Mouse (Mus musculus): ENCODE measurements around the gene Pip5k1c. TPM values are rescaled to one million over a fixed set of nuclear protein-coding genes. Genes with fewer than 3 reads are reported as not detected.

Gene Pip5k1c
- polyA plus RNA-seq, 1 experiment from 2014 or later = 62.9 TPM

- Histone ChIP-seq H3K9ac (replicated peaks; ENCODE audit: low read length) (no peak overlapping the region), H3K27me3 (ENCODE audit: insufficient read depth, low read length) (peaks cover 18% of the 10 kb centered on the region), H3K4me2 (replicated peaks; ENCODE audit: low read depth, low read length) (0 out of 2 replicates have a peak overlapping the region, but pooled peaks have one; percentile 5), H3K27ac (ENCODE audit: low read length) (no peak overlapping the region), H3K4me3 (ENCODE audit: low read length) (peak overlapping the region; percentile 6; the same call in 1 of the 2 replicates), H3K36me3 (ENCODE audit: insufficient read depth, low read length) (0 out of 2 replicates have a peak, but pooled peaks cover 7% of the 10 kb centered on the region), H3K9me3 (ENCODE audit: low read length) (no peaks in the 10 kb centered on the region), H3K4me1 (ENCODE audit: insufficient read depth, low read length) (peaks cover 13% of the 10 kb centered on the region; the same call in 1 of the 2 replicates)
- no peak for ATAC-seq (ENCODE audit: low FRiP score, low TSS enrichment)
- 32% methylated on average over 10 of the region's 10 CpGs for WGBS
Measured at GRCm38 (mm10) chr10:81279496-81279895, 13.3 kb upstream of the Pip5k1c start.

- Histone ChIP-seq H3K27me3 (ENCODE audit: insufficient read depth, low read length) (peaks cover 27% of the 10 kb centered on the region), H3K4me1 (ENCODE audit: insufficient read depth, low read length) (peaks cover 37% of the 10 kb centered on the region), H3K9me3 (ENCODE audit: low read length) (no peaks in the 10 kb centered on the region), H3K9ac (replicated peaks; ENCODE audit: low read length) (no peak overlapping the region), H3K27ac (ENCODE audit: low read length) (peak overlapping the region; percentile 71), H3K4me3 (ENCODE audit: low read length) (peak overlapping the region; percentile 61), H3K4me2 (replicated peaks; ENCODE audit: low read depth, low read length) (peak overlapping the region; percentile 81), H3K36me3 (ENCODE audit: insufficient read depth, low read length) (no peaks in the 10 kb centered on the region)
- WGBS = 48% methylated on average over 6 of the region's 6 CpGs
- no peak; the same call in 1 of the 2 replicates for ATAC-seq (ENCODE audit: low FRiP score, low TSS enrichment)
Measured at GRCm38 (mm10) chr10:81284189-81284588, 8.6 kb upstream of the Pip5k1c start.

GRCm38 (mm10) chr10:81284719-81285118, 8.0 kb upstream of the Pip5k1c start:
- H3K27me3 ChIP-seq (ENCODE audit: insufficient read depth, low read length) = peaks cover 28% of the 10 kb centered on the region
- peak; percentile 33; the same call in 1 of the 2 replicates for ATAC-seq (ENCODE audit: low FRiP score, low TSS enrichment)
- peak overlapping the region; percentile 71 for H3K27ac ChIP-seq (ENCODE audit: low read length)
- peak overlapping the region; percentile 74 for H3K9ac ChIP-seq (replicated peaks; ENCODE audit: low read length)
- H3K4me1 ChIP-seq (ENCODE audit: insufficient read depth, low read length) = peaks cover 32% of the 10 kb centered on the region
- peak overlapping the region; percentile 61 for H3K4me3 ChIP-seq (ENCODE audit: low read length)
- peak overlapping the region; percentile 81 for H3K4me2 ChIP-seq (replicated peaks; ENCODE audit: low read depth, low read length)
- 7% methylated on average over 17 of the region's 17 CpGs for WGBS
- H3K9me3 ChIP-seq (ENCODE audit: low read length) = no peaks in the 10 kb centered on the region
- H3K36me3 ChIP-seq (ENCODE audit: insufficient read depth, low read length) = no peaks in the 10 kb centered on the region

GRCm38 (mm10) chr10:81285694-81286450, 6.9 kb upstream of the Pip5k1c start:
- H3K9ac ChIP-seq (replicated peaks; ENCODE audit: low read length) = peak overlapping the region; percentile 74
- ATAC-seq (ENCODE audit: low FRiP score, low TSS enrichment) = peak; percentile 64
- H3K9me3 ChIP-seq (ENCODE audit: low read length) = no peaks in the 10 kb centered on the region
- peaks cover 37% of the 10 kb centered on the region for H3K27me3 ChIP-seq (ENCODE audit: insufficient read depth, low read length)
- H3K36me3 ChIP-seq (ENCODE audit: insufficient read depth, low read length) = no peaks in the 10 kb centered on the region
- H3K4me1 ChIP-seq (ENCODE audit: insufficient read depth, low read length) = peaks cover 34% of the 10 kb centered on the region
- H3K4me2 ChIP-seq (replicated peaks; ENCODE audit: low read depth, low read length) = peak overlapping the region; percentile 81
- WGBS = 3% methylated on average over 54 of the region's 54 CpGs
- peak overlapping the region; percentile 40; the same call in 1 of the 2 replicates for H3K27ac ChIP-seq (ENCODE audit: low read length)
- H3K4me3 ChIP-seq (ENCODE audit: low read length) = peak overlapping the region; percentile 61

GRCm38 (mm10) chr10:81286586-81286985, 6.2 kb upstream of the Pip5k1c start:
- peaks cover 34% of the 10 kb centered on the region for H3K4me1 ChIP-seq (ENCODE audit: insufficient read depth, low read length)

GRCm38 (mm10) chr10:81287513-81288157, 5.1 kb upstream of the Pip5k1c start:
- WGBS = 56% methylated on average over 8 of the region's 8 CpGs
- Histone ChIP-seq H3K4me3 (ENCODE audit: low read length) (no peak overlapping the region), H3K4me2 (replicated peaks; ENCODE audit: low read depth, low read length) (no peak overlapping the region; the same call in 1 of the 2 replicates), H3K36me3 (ENCODE audit: insufficient read depth, low read length) (no peaks in the 10 kb centered on the region), H3K4me1 (ENCODE audit: insufficient read depth, low read length) (peaks cover 37% of the 10 kb centered on the region), H3K9ac (replicated peaks; ENCODE audit: low read length) (no peak overlapping the region), H3K9me3 (ENCODE audit: low read length) (no peaks in the 10 kb centered on the region), H3K27ac (ENCODE audit: low read length) (no peak overlapping the region), H3K27me3 (ENCODE audit: insufficient read depth, low read length) (peaks cover 45% of the 10 kb centered on the region)
- no peak for ATAC-seq (ENCODE audit: low FRiP score, low TSS enrichment)

More at GRCm38 (mm10) chr10:81286586-81286985, 6.2 kb upstream of the Pip5k1c start:
- Histone ChIP-seq H3K9me3 (ENCODE audit: low read length) (no peaks in the 10 kb centered on the region), H3K4me3 (ENCODE audit: low read length) (no peak overlapping the region), H3K9ac (replicated peaks; ENCODE audit: low read length) (no peak overlapping the region; the same call in 1 of the 2 replicates), H3K27me3 (ENCODE audit: insufficient read depth, low read length) (peaks cover 44% of the 10 kb centered on the region), H3K36me3 (ENCODE audit: insufficient read depth, low read length) (no peaks in the 10 kb centered on the region), H3K4me2 (replicated peaks; ENCODE audit: low read depth, low read length) (peak overlapping the region; percentile 81), H3K27ac (ENCODE audit: low read length) (peak overlapping the region; percentile 8; the same call in 1 of the 2 replicates)
- whole genome bisulfite sequencing = 34% methylated on average over 6 of the region's 6 CpGs
- ATAC-seq (ENCODE audit: low FRiP score, low TSS enrichment) = no peak

GRCm38 (mm10) chr10:81288601-81289000, 4.2 kb upstream of the Pip5k1c start:
- Histone ChIP-seq H3K9ac (replicated peaks; ENCODE audit: low read length) (no peak overlapping the region), H3K4me3 (ENCODE audit: low read length) (no peak overlapping the region), H3K27ac (ENCODE audit: low read length) (no peak overlapping the region), H3K4me1 (ENCODE audit: insufficient read depth, low read length) (peaks cover 37% of the 10 kb centered on the region), H3K36me3 (ENCODE audit: insufficient read depth, low read length) (no peaks in the 10 kb centered on the region), H3K4me2 (replicated peaks; ENCODE audit: low read depth, low read length) (no peak overlapping the region; the same call in 1 of the 2 replicates), H3K27me3 (ENCODE audit: insufficient read depth, low read length) (peaks cover 37% of the 10 kb centered on the region), H3K9me3 (ENCODE audit: low read length) (no peaks in the 10 kb centered on the region)
- ATAC-seq (ENCODE audit: low FRiP score, low TSS enrichment) = no peak
- WGBS = 31% methylated on average over 6 of the region's 6 CpGs

GRCm38 (mm10) chr10:81289278-81289677, 3.5 kb upstream of the Pip5k1c start:
- Histone ChIP-seq H3K4me2 (replicated peaks; ENCODE audit: low read depth, low read length) (peak overlapping the region; percentile 44), H3K27me3 (ENCODE audit: insufficient read depth, low read length) (peaks cover 31% of the 10 kb centered on the region), H3K4me1 (ENCODE audit: insufficient read depth, low read length) (peaks cover 39% of the 10 kb centered on the region), H3K9me3 (ENCODE audit: low read length) (no peaks in the 10 kb centered on the region), H3K36me3 (ENCODE audit: insufficient read depth, low read length) (no peaks in the 10 kb centered on the region), H3K9ac (replicated peaks; ENCODE audit: low read length) (peak overlapping the region; percentile 34; the same call in 1 of the 2 replicates), H3K4me3 (ENCODE audit: low read length) (no peak overlapping the region), H3K27ac (ENCODE audit: low read length) (no peak overlapping the region)
- WGBS = 2% methylated on average over 7 of the region's 7 CpGs
- no peak for ATAC-seq (ENCODE audit: low FRiP score, low TSS enrichment)

- no peaks in the 10 kb centered on the region for H3K36me3 ChIP-seq (ENCODE audit: insufficient read depth, low read length)
- 52% methylated on average over 14 of the region's 14 CpGs for WGBS
- H3K4me1 ChIP-seq (ENCODE audit: insufficient read depth, low read length) = peaks cover 41% of the 10 kb centered on the region
- H3K9me3 ChIP-seq (ENCODE audit: low read length) = no peaks in the 10 kb centered on the region
- no peak overlapping the region for H3K4me3 ChIP-seq (ENCODE audit: low read length)
- H3K4me2 ChIP-seq (replicated peaks; ENCODE audit: low read depth, low read length) = peak overlapping the region; percentile 44
- ATAC-seq (ENCODE audit: low FRiP score, low TSS enrichment) = no peak
- no peak overlapping the region for H3K27ac ChIP-seq (ENCODE audit: low read length)
- peak overlapping the region; percentile 34; the same call in 1 of the 2 replicates for H3K9ac ChIP-seq (replicated peaks; ENCODE audit: low read length)
- peaks cover 26% of the 10 kb centered on the region for H3K27me3 ChIP-seq (ENCODE audit: insufficient read depth, low read length)
Measured at GRCm38 (mm10) chr10:81289811-81290210, 3.0 kb upstream of the Pip5k1c start.

Measured in kidney, embryonic 16.5 days (tissue).